Mouse (Mus musculus) urinary bladder, postnatal 14 days (tissue): ENCODE measurements around the gene Pkd1l2.

Experiments used
- DNase-seq: peaks from one replicate; pipeline ENCODE4 v3.0.0; 2021; ENCODE audit warnings: low spot score

Pkd1l2 gene

GRCm38 (mm10) chr8:116969531-116969930 is 112.7 kb downstream of the Pkd1l2 start:
- no peak for DNase-seq

- no peak for DNase-seq
Observed at GRCm38 (mm10) chr8:116954415-116954814, 127.8 kb downstream of the Pkd1l2 start.

- DNase-seq, result no peak
Observed at GRCm38 (mm10) chr8:116952428-116952827, 129.8 kb downstream of the Pkd1l2 start.

GRCm38 (mm10) chr8:116951778-116952177 is 130.5 kb downstream of the Pkd1l2 start:
- DNase-seq, result no peak

GRCm38 (mm10) chr8:116951369-116951768 is 130.9 kb downstream of the Pkd1l2 start:
- peak; percentile 19 for DNase-seq

GRCm38 (mm10) chr8:116947589-116947988 is 134.7 kb downstream of the Pkd1l2 start:
- no peak for DNase-seq

- no peak for DNase-seq
Observed at GRCm38 (mm10) chr8:116946851-116947250, 135.4 kb downstream of the Pkd1l2 start.

- DNase-seq, result no peak
Observed at GRCm38 (mm10) chr8:116946268-116946838, 135.9 kb downstream of the Pkd1l2 start.
